Mouse (Mus musculus) forebrain, embryonic 13.5 days (tissue): ENCODE results near the gene Acsbg1. TPM values are rescaled to one million over a fixed set of nuclear protein-coding genes. Genes with fewer than 3 reads are reported as not detected.
"Not testable (repeated sequence)": the region's sequence is repeated elsewhere in the genome, so short reads cannot be mapped to it uniquely, and the experiment has no call there.

Experiments used
- ATAC-seq: fragments of 200-750 bp; cut with Nextera tagmentation; 2 replicates; pipeline ENCODE4 v1.8.0; 2017
- H3K27ac ChIP-seq: fragments of 300-500 bp; sonication (generic); 2 replicates; pipeline ENCODE4 v1.5.1; 2015; ENCODE audit warnings: inconsistent platforms, mild to moderate bottlenecking, moderate library complexity
- H3K27me3 ChIP-seq: fragments of 300-500 bp; sonication (generic); 2 replicates; pipeline ENCODE4 v1.6.1; 2015; ENCODE audit warnings: mild to moderate bottlenecking, inconsistent platforms
- H3K36me3 ChIP-seq: fragments of 300-500 bp; sonication (generic); 2 replicates; pipeline ENCODE4 v1.6.1; 2015; ENCODE audit warnings: mild to moderate bottlenecking, inconsistent platforms; ENCODE audit not compliant: poor library complexity, severe bottlenecking
- H3K4me1 ChIP-seq: fragments of 300-500 bp; sonication (generic); 2 replicates; pipeline ENCODE4 v1.6.1; 2015; ENCODE audit warnings: inconsistent platforms
- H3K4me2 ChIP-seq: fragments of 300-500 bp; sonication (generic); 2 replicates; pipeline ENCODE4 v1.6.1; 2015; ENCODE audit warnings: inconsistent platforms, mild to moderate bottlenecking, moderate library complexity
- H3K4me3 ChIP-seq: fragments of 300-500 bp; sonication (generic); 2 replicates; pipeline ENCODE4 v1.5.1; 2015; ENCODE audit warnings: mild to moderate bottlenecking, inconsistent platforms
- H3K9ac ChIP-seq: fragments of 300-500 bp; sonication (generic); 2 replicates; pipeline ENCODE4 v1.6.1; 2015; ENCODE audit warnings: mild to moderate bottlenecking, inconsistent platforms
- H3K9me3 ChIP-seq: fragments of 300-500 bp; sonication (generic); replicated peaks from 2 replicates; pipeline ENCODE4 v1.6.1; 2016; ENCODE audit warnings: inconsistent platforms
- WGBS: fragments of 180-500 bp; shearing (Covaris S2); methylation state at CpG from one replicate; pipeline ENCODE4 v1.1.7; 2015; 5-methylcytosine and 5-hydroxymethylcytosine counted together
- polyA plus RNA-seq: library from polyadenylated mRNA; unstranded; fragments of >200 nt; fragmentation: Nextera tagmentation; extraction: Ambion mirVana; gene quantifications from 2 replicates; pipeline ENCODE4 v1.2.1, GENCODE M21; 2015

The Acsbg1 gene
- polyA plus RNA-seq, 1 experiment from 2014 or later: 16.1 TPM

DNA sequence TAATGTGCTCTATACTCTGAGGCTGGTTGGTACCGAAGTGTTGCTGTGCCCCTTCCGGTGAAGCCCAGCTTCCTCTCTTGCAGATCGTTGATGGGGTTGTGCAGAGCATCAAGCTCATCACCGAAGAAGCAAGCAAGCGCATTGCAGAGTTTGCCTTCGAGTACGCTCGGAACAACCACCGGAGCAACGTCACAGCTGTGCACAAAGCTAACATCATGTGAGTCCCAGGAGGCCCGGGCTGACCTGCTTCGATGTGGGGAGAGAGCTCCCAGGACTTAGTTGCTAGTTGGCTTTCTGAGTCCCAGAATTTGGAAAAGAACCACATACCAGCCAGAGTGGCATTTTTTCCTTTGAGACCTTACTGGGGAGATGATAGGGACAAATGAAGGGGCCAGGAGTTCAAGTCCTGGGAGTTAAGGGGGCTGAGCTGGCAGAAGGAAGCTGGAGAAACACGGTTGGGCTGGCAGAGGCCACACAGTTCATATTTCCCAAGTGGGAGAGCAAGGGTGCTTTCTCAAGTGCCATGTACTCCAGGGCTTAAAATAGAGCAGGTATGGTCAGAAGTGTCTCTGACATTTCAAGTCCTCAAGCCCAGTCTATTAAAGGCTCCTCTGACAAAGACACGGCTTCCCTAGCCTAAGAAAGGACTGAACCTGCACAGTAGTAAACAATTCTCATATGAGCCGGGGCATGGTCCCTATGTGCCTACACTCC lies 64.8 kb downstream of the Acsbg1 start:
- Histone ChIP-seq H3K9me3 (no peaks in the 10 kb centered on the region), H3K9ac (no peak overlapping the region), H3K27me3 (no peaks in the 10 kb centered on the region), H3K27ac (no peak overlapping the region), H3K4me3 (no peak overlapping the region), H3K4me2 (no peak overlapping the region), H3K4me1 (no peaks in the 10 kb centered on the region), H3K36me3 (peaks cover 92% of the 10 kb centered on the region)
- no peak for ATAC-seq
- 95% methylated on average over 15 of the region's 15 CpGs for WGBS

DNA sequence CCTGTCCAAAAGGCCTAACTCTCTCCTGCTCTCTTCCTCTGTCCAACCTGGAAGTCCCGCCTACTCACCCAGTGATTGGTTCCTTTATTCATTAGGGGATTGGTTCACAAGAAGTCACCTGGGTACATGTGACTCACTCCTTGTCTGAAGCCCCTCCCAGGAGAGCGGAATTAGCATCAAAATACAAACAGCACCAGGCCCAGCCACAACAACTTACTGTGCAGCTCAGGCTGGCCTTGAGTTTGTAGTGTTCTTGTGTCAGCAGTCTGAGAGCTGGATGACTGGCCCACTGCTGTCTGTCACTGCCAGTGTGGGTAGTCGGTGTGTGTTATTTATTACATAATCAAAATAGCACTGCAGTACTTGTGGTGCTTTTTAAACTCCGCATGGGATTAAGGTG lies 68.0 kb downstream of the Acsbg1 start:
- 73% methylated on average over 4 of the region's 4 CpGs for WGBS
- H3K4me1 ChIP-seq, H3K9me3 ChIP-seq, ATAC-seq, H3K27ac ChIP-seq, H3K27me3 ChIP-seq, H3K4me2 ChIP-seq, H3K9ac ChIP-seq, H3K4me3 ChIP-seq: not testable (repeated sequence)
- peaks cover 76% of the 10 kb centered on the region for H3K36me3 ChIP-seq

DNA sequence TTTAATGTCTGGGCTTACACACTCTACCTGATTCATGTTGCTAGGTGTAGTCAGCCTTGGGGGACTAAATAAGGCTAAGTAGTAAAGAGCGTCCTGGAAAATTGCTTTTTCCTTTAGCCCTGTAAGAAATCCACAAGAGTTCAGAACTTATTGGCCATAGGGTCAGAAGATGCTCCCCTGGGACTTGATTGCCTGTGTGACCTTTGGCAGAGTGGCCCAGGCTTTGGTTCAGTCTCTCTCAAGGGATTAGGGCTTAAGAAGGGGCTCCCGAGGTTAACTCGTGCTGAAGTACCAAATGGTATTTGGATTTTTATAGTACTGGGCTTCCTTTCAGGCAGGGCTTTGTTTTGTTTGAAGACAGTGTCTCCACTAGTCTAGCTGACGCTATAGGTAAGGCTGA lies 73.8 kb downstream of the Acsbg1 start:
- no peak for ATAC-seq
- no peaks in the 10 kb centered on the region for H3K9me3 ChIP-seq
- H3K9ac ChIP-seq: peak overlapping the region; percentile 87; the same call in 1 of the 2 replicates
- peaks cover 23% of the 10 kb centered on the region for H3K4me1 ChIP-seq
- H3K27ac ChIP-seq: no peak overlapping the region
- WGBS: 60% methylated on average over 4 of the region's 4 CpGs
- H3K4me2 ChIP-seq: peak overlapping the region; percentile 94
- peaks cover 21% of the 10 kb centered on the region for H3K36me3 ChIP-seq
- H3K27me3 ChIP-seq: no peaks in the 10 kb centered on the region
- H3K4me3 ChIP-seq: 0 out of 2 replicates have a peak overlapping the region, but pooled peaks have one; percentile 1

DNA sequence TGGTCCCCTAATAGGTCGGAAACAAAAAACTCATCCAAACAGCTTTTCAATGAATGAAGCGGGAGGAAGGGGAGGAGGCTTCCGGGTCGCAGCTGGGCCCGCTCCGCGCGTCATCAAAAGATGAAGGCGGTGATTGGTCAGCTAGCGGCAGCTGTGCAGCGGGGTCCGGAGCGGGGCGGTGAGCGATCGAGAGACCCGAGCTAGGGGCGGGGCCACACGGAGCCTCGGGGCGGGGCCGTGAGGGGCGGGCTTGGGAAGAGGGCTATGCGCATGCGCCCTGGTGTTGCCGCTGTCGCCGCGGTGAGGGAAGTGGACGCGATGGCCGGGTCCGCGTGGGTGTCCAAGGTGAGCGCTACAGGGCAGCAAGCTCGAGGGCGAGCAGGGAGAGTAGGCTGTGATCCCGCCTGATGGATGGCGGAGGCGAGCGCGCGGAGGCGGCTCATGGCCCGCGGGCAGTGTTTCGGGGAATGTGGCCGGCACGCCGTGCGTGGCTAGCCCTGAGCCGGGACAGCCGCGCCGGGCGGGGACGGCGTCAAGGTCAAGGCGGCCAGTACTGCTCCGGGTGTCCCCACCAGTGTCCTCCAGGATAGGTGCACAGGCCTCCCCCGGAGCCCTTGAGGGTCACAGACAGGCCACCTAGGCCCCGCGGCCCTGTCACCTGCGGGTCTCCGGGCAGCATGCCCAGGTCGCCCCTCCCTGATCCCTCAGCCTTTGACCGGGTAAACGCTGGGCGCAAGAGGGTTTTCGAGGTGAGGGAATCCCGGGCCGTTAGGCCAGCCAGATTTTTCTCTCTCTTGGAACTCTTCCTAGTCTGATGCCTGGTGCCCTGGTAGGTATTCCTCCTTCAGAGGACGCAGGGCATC lies 75.2 kb downstream of the Acsbg1 start, which contains the start of gene Idh3a:
Idh3a (plus strand) TSS at position 136 of the 863 bp plus-strand sequence.
- Histone ChIP-seq H3K9me3 (no peaks in the 10 kb centered on the region), H3K27me3 (no peaks in the 10 kb centered on the region), H3K4me3 (peak within 1 kb of the TSS; percentile 88), H3K4me1 (peaks cover 23% of the 10 kb centered on the region), H3K36me3 (peaks cover 10% of the 10 kb centered on the region), H3K4me2 (peak within 1 kb of the TSS; percentile 94), H3K27ac (no peak within 1 kb of the TSS; the same call in 1 of the 2 replicates), H3K9ac (peak within 1 kb of the TSS; percentile 87)
- ATAC-seq: peak; percentile 99
- WGBS: under 1% methylated on average over 73 of the region's 73 CpGs

DNA sequence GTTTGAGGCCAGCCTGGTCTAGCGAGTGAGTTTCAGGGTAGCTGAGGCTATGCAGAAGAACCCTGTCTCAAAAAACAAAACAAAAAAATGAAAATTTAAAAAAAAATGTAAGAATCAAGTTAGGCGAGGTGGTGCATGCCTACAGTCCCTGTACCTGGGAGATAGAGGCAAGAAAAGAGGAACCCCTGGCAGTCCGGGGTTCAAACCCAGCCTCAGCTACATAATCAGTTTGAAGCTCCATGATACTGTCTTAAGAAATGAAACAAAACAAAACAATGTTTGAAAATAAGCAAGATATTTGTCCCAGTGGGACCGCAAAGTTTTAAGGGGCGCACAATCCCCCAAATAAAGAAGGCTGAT lies 75.9 kb downstream of the Acsbg1 start:
- 36% methylated on average over 5 of the region's 5 CpGs for WGBS
- Histone ChIP-seq H3K36me3 (peaks cover 6% of the 10 kb centered on the region), H3K27ac (no peak overlapping the region; the same call in 1 of the 2 replicates), H3K9me3 (no peaks in the 10 kb centered on the region), H3K4me1 (peaks cover 23% of the 10 kb centered on the region), H3K9ac (no peak overlapping the region), H3K4me3 (peak overlapping the region; percentile 88), H3K4me2 (peak overlapping the region; percentile 94), H3K27me3 (no peaks in the 10 kb centered on the region)
- peak; percentile 52 for ATAC-seq

DNA sequence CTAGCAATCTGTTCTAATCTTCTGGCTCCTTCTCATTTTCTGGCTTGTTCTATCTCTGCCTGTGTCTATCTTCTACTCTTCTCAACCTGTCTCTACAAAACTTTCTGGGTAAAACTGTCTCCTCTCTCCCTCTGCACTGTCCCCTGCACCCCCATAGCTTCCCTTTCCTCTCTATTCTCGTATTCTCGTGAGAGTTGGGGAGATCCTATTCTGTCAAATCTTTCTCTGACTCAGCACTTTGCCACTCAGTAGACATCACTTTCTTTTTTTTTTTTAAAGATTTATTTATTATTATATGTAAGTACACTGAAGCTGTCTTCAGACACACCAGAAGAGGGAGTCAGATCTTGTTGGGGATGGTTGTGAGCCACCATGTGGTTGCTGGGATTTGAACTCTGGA lies 77.5 kb downstream of the Acsbg1 start:
- H3K36me3 ChIP-seq, ATAC-seq, H3K4me2 ChIP-seq, H3K9me3 ChIP-seq, H3K9ac ChIP-seq, H3K4me3 ChIP-seq, H3K27me3 ChIP-seq, H3K27ac ChIP-seq: not testable (repeated sequence)
- 90% methylated on average over 2 of the region's 2 CpGs for WGBS
- peaks cover 23% of the 10 kb centered on the region for H3K4me1 ChIP-seq

DNA sequence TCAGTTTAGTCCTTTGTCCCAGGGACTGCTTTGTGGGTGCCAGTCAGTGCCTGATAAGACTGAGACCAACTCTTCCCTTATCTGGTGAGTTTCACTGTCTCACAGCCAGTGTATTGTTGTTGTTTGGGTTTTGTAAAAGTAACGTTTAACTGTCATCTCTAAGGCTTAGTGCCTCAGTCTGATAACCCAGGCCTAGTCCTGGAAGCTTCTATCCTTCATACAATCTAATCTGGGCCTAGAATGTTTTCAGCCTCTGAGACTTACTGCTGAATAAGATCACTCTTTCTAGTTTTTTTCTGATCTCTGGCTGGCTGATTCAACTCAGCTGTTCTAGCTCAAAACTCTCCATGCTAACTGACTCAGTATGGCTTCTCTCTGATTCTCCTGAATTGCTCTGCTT lies 78.0 kb downstream of the Acsbg1 start:
- Histone ChIP-seq H3K27me3 (no peaks in the 10 kb centered on the region), H3K9ac (no peak overlapping the region), H3K27ac (no peak overlapping the region), H3K4me3 (no peak overlapping the region), H3K4me2 (no peak overlapping the region), H3K4me1 (peaks cover 20% of the 10 kb centered on the region), H3K9me3 (0 out of 2 replicates have a peak, but pooled peaks cover 3% of the 10 kb centered on the region), H3K36me3 (no peaks in the 10 kb centered on the region)
- WGBS: 66% methylated on average over 1 of the region's 1 CpGs
- ATAC-seq: no peak

DNA sequence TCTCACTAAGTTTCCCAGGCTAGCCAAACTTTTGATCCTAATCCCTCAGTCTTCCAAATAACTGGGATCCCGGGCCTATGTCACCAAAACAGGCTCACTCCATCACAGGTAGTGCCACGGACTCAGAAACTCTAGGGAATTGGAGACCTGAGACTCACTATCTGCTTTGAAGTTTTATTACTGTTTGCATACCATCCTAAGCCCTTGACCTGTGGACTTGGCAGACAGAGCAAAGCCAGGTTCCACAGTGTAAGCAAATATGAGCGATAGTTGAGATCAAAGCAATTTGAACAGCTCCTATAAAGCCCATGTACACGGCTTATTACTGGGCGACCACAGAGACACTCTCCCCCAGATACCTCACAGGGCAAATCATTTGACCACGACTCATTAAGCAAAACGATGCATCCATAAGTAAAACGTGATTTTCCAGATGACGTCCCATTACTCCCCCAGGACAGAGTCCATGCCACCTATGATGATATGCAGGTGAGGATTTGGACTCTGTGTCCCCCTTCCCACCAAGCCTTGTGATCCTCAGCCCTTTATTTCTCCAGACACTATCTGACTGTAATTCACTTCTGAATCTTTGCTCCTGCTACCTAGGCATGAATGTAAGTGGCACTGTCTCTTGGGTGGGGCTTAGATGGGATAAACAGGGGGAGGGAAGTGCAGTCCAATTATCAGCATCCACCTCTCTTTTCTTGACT lies 90.4 kb downstream of the Acsbg1 start:
- Histone ChIP-seq H3K27ac (no peak overlapping the region), H3K36me3 (no peaks in the 10 kb centered on the region), H3K27me3 (no peaks in the 10 kb centered on the region), H3K4me1 (no peaks in the 10 kb centered on the region), H3K4me2 (no peak overlapping the region), H3K4me3 (no peak overlapping the region), H3K9ac (no peak overlapping the region), H3K9me3 (no peaks in the 10 kb centered on the region)
- ATAC-seq: no peak
- 86% methylated on average over 9 of the region's 9 CpGs for WGBS

DNA sequence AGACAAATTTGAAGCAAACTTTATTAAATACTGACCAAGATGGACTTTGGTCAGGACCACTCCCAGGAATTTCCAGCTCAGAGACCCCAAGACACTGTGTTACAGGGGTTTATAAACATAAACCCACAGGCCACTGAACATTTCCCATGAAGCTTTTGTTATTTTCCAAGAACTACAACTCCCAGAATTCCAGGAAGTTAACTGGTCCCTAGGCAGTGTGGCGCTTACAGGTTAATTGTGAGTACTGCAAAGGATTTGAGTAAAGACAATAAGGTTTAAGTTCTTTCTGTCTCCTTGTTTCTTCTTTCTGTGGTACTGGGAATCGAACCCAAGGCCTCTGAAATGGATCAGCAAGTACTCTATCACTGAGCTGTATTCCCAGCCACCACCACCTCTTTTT lies 92.9 kb downstream of the Acsbg1 start:
- H3K36me3 ChIP-seq: no peaks in the 10 kb centered on the region
- no peak overlapping the region for H3K4me3 ChIP-seq
- no peak overlapping the region for H3K9ac ChIP-seq
- H3K4me1 ChIP-seq: no peaks in the 10 kb centered on the region
- H3K27me3 ChIP-seq: no peaks in the 10 kb centered on the region
- H3K27ac ChIP-seq: no peak overlapping the region
- no peak for ATAC-seq
- H3K4me2 ChIP-seq: no peak overlapping the region
- H3K9me3 ChIP-seq: no peaks in the 10 kb centered on the region
- WGBS: 45% methylated on average over 2 of the region's 2 CpGs

DNA sequence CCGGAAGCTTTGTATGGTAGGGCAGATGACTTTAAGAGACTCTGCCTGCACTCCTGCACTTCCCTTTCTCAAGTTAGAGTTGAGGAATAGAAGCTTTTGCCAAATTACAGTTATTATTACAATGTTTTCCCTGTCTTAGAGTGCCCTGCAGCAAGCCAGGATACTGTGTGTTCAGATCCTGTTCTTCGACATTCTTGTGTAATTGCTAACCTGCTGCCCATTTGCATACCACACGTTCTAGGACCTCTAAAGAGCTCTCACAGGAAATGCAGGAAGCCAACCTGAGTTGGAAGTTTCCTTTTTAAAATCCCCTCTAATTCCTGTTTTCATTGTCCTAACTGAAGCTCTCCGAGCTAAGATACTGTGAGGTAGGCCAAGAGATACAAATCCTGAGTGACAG lies 94.7 kb downstream of the Acsbg1 start:
- Histone ChIP-seq H3K4me3 (no peak overlapping the region), H3K4me1 (no peaks in the 10 kb centered on the region), H3K9me3 (no peaks in the 10 kb centered on the region), H3K27me3 (no peaks in the 10 kb centered on the region), H3K36me3 (no peaks in the 10 kb centered on the region), H3K27ac (no peak overlapping the region), H3K4me2 (no peak overlapping the region), H3K9ac (no peak overlapping the region)
- no peak for ATAC-seq
- WGBS: 58% methylated on average over 4 of the region's 4 CpGs

DNA sequence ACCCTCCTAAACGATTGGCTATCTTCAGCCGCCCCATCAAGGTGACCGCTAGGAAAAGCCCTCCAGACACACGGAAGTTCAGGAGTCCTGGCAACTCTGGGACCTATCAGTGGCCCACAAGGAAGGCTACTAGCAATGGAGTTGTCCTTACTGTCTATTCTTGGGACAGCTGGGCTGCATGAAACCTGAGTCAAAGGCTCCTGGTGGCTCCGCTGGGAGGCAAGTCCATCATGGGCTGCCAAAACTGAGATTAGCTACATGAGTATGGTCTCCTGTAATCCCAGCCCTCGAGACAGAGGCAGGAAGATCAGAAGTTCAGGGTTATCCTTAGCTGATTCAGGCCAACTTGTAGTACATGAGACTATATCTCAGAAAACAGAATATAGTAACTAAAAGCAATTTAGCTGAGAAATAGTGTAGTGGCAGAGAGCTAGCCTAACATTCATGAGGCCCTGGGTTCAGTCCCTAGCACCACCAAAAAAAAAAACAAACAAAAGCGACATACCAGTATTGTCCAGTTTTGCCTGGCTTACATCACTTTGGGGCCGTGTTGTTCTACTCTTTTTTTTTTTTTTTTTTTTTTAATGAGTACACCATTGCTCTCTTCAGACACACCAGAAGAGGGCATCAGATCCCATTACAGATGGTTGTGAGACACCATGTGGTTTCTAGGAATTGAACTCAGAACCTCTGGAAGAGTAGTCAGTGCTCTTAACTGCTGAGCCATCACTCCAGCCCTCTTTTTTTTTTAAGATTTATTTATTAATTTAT lies 100.7 kb downstream of the Acsbg1 start:
- H3K27ac ChIP-seq: no peak overlapping the region
- no peak overlapping the region for H3K4me3 ChIP-seq
- H3K9me3 ChIP-seq: no peaks in the 10 kb centered on the region
- ATAC-seq: no peak
- peaks cover 8% of the 10 kb centered on the region for H3K4me1 ChIP-seq
- H3K4me2 ChIP-seq: peak overlapping the region; percentile 73
- no peaks in the 10 kb centered on the region for H3K36me3 ChIP-seq
- H3K9ac ChIP-seq: no peak overlapping the region
- no peaks in the 10 kb centered on the region; the same call in 1 of the 2 replicates for H3K27me3 ChIP-seq
- WGBS: 90% methylated on average over 8 of the region's 8 CpGs
